Mouse (Mus musculus): Measurements from ENCODE around the gene Smpd4. TPM values are rescaled to one million over a fixed set of nuclear protein-coding genes. Genes with fewer than 3 reads are reported as not detected.

The Smpd4 gene
- polyA plus RNA-seq, 1 experiment from 2014 or later, result 67.9 TPM

DNA sequence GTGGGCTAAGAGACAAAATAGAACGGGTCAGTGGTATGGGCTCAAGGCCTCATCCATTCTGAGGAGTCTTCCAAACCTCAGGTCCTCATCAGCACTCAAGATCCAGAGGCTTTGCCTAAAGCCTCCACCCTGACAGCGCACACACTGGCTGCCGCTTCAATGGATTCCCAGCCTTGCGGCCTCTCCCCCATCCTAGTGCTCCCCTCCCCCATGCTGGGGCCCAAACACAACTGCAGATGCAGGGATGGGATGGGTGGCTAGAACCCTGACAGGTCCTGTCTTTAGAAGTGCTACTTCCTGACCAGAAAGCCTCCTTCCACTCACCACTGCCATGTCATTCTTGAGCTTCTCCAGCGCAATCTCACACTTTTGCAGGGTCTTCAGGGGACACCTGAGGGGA lies 34.4 kb downstream of the Smpd4 start:
- Histone ChIP-seq H3K27ac (replicated peaks; ENCODE audit: low read depth, low read length) (no peak overlapping the region), H3K36me3 (ENCODE audit: control insufficient read depth, insufficient read depth, low read length) (peaks cover 28% of the 10 kb centered on the region), H3K9ac (ENCODE audit: low read length) (no peak overlapping the region), H3K9me3 (ENCODE audit: control insufficient read depth, low read length) (no peaks in the 10 kb centered on the region), H3K4me3 (ENCODE audit: low read depth, low read length) (no peak overlapping the region), H3K4me1 (ENCODE audit: control insufficient read depth, insufficient read depth, low read length) (no peaks in the 10 kb centered on the region), H3K4me2 (ENCODE audit: low read depth, severe bottlenecking) (no peak overlapping the region), H3K27me3 (ENCODE audit: control insufficient read depth, insufficient read depth, low read length) (no peaks in the 10 kb centered on the region)
- WGBS, result 96% methylated on average over 5 of the region's 5 CpGs
- DNase-seq (ENCODE audit: low spot score) (no peak), ATAC-seq (ENCODE audit: insufficient number of reproducible peaks, low FRiP score, low TSS enrichment, low read depth) (no peak)

DNA sequence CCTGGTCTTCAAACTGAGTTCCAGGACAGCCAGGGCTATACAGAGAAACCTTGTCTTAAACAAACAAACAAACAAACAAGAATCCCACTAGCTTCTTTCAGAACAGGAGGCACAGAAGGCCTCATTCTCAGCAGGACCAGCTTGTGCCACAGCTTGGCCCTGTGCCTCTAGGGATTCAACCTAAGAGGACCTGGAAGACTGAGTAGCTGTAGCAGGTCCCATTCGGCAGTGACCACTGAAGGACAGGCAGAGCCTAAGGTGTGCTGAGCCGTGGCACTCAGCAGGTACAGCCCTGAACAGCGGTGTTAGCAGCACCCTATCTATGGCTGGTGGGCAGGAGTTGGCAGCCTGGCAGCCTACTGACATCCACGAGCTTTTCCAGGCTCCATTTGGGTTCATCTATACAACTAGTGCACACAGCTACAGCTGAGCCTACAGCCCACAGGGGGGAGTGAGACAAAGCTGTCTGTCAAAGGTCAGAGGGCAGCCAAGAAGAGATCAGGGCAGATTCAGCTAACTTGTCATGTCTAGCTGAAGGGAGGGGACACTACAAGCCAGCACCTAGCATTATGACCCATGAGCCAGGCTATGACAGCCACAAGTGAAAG lies 35.1 kb downstream of the Smpd4 start:
- Histone ChIP-seq H3K9ac (ENCODE audit: low read length) (no peak overlapping the region), H3K27me3 (ENCODE audit: control insufficient read depth, insufficient read depth, low read length) (no peaks in the 10 kb centered on the region), H3K4me1 (ENCODE audit: control insufficient read depth, insufficient read depth, low read length) (no peaks in the 10 kb centered on the region), H3K27ac (replicated peaks; ENCODE audit: low read depth, low read length) (no peak overlapping the region), H3K36me3 (ENCODE audit: control insufficient read depth, insufficient read depth, low read length) (peaks cover 28% of the 10 kb centered on the region), H3K4me3 (ENCODE audit: low read depth, low read length) (no peak overlapping the region), H3K4me2 (ENCODE audit: low read depth, severe bottlenecking) (no peak overlapping the region), H3K9me3 (ENCODE audit: control insufficient read depth, low read length) (no peaks in the 10 kb centered on the region)
- ATAC-seq (ENCODE audit: insufficient number of reproducible peaks, low FRiP score, low TSS enrichment, low read depth) (no peak), DNase-seq (ENCODE audit: low spot score) (no peak)
- 96% methylated on average over 4 of the region's 4 CpGs for WGBS

- Histone ChIP-seq H3K27ac (replicated peaks; ENCODE audit: low read depth, low read length) (no peak overlapping the region), H3K4me3 (ENCODE audit: low read depth, low read length) (no peak overlapping the region), H3K9me3 (ENCODE audit: control insufficient read depth, low read length) (no peaks in the 10 kb centered on the region), H3K4me1 (ENCODE audit: control insufficient read depth, insufficient read depth, low read length) (no peaks in the 10 kb centered on the region), H3K27me3 (ENCODE audit: control insufficient read depth, insufficient read depth, low read length) (no peaks in the 10 kb centered on the region), H3K36me3 (ENCODE audit: control insufficient read depth, insufficient read depth, low read length) (peaks cover 21% of the 10 kb centered on the region), H3K4me2 (ENCODE audit: low read depth, severe bottlenecking) (no peak overlapping the region), H3K9ac (ENCODE audit: low read length) (no peak overlapping the region)
- ATAC-seq (ENCODE audit: insufficient number of reproducible peaks, low FRiP score, low TSS enrichment, low read depth) (no peak), DNase-seq (ENCODE audit: low spot score) (no peak)
- WGBS, result 92% methylated on average over 5 of the region's 5 CpGs
Observed at GRCm38 (mm10) chr16:17656212-17656871, 37.2 kb downstream of the Smpd4 start.

DNA sequence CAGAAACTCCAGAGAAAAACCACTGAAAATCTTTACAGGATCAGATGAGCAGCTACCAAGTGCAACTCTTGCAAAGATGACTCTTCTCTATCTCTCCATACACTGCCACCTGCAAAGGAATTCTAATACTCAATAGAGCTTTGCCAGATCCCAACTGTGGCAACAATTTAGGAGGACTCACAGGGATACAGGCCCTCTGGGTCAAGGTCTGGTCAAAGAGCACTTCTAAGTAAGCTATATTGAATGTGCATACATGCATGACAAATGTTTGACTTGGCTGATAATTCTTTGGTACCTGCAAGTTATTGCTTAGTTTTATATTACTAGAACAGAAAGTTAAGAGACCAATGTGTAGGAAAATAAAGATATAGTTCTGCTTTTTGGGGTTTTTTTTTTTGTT lies 46.4 kb downstream of the Smpd4 start:
- DNase-seq (ENCODE audit: low spot score) (no peak), ATAC-seq (ENCODE audit: insufficient number of reproducible peaks, low FRiP score, low TSS enrichment, low read depth) (no peak)
- no peaks in the 10 kb centered on the region for H3K9me3 ChIP-seq (ENCODE audit: control insufficient read depth, low read length)
- no peak overlapping the region for H3K27ac ChIP-seq (replicated peaks; ENCODE audit: low read depth, low read length)
- H3K27me3 ChIP-seq (ENCODE audit: control insufficient read depth, insufficient read depth, low read length), result no peaks in the 10 kb centered on the region
- no peak overlapping the region for H3K4me2 ChIP-seq (ENCODE audit: low read depth, severe bottlenecking)
- H3K36me3 ChIP-seq (ENCODE audit: control insufficient read depth, insufficient read depth, low read length), result peaks cover 6% of the 10 kb centered on the region; the same call in 1 of the 2 replicates
- H3K4me1 ChIP-seq (ENCODE audit: control insufficient read depth, insufficient read depth, low read length), result no peaks in the 10 kb centered on the region
- H3K9ac ChIP-seq (ENCODE audit: low read length), result no peak overlapping the region
- H3K4me3 ChIP-seq (ENCODE audit: low read depth, low read length), result no peak overlapping the region

GRCm38 (mm10) chr16:17669886-17670285 lies 50.7 kb downstream of the Smpd4 start:
- Histone ChIP-seq H3K4me1 (ENCODE audit: control insufficient read depth, insufficient read depth, low read length) (no peaks in the 10 kb centered on the region), H3K27ac (replicated peaks; ENCODE audit: low read depth, low read length) (no peak overlapping the region), H3K9ac (ENCODE audit: low read length) (no peak overlapping the region), H3K27me3 (ENCODE audit: control insufficient read depth, insufficient read depth, low read length) (no peaks in the 10 kb centered on the region), H3K4me2 (ENCODE audit: low read depth, severe bottlenecking) (no peak overlapping the region), H3K9me3 (ENCODE audit: control insufficient read depth, low read length) (no peaks in the 10 kb centered on the region), H3K36me3 (ENCODE audit: control insufficient read depth, insufficient read depth, low read length) (peaks cover 10% of the 10 kb centered on the region), H3K4me3 (ENCODE audit: low read depth, low read length) (no peak overlapping the region)
- ATAC-seq (ENCODE audit: insufficient number of reproducible peaks, low FRiP score, low TSS enrichment, low read depth) (no peak), DNase-seq (ENCODE audit: low spot score) (no peak)

Other genes starting within 250 kb of the Smpd4 start
- gene Snap29, start 213.4 kb upstream of the Smpd4 start, polyA plus RNA-seq (2014; fragmentation: Nextera tagmentation; extraction: Ambion mirVana), result 5.9 and 7.0 TPM in 2 replicates
- 33.2 and 33.6 TPM in 2 replicates for gene Pi4ka, start 213.0 kb upstream of the Smpd4 start, polyA plus RNA-seq (2014; fragmentation: Nextera tagmentation; extraction: Ambion mirVana)
- gene Crkl, start 167.4 kb upstream of the Smpd4 start, polyA plus RNA-seq (2014; fragmentation: Nextera tagmentation; extraction: Ambion mirVana), result 90.4 and 95.2 TPM in 2 replicates
- gene Aifm3, start 129.7 kb upstream of the Smpd4 start, polyA plus RNA-seq (2014; fragmentation: Nextera tagmentation; extraction: Ambion mirVana), result 0.26 and 0.63 TPM in 2 replicates
- 76.1 and 92.9 TPM in 2 replicates for gene Lztr1, start 110.7 kb upstream of the Smpd4 start, polyA plus RNA-seq (2014; fragmentation: Nextera tagmentation; extraction: Ambion mirVana)
- gene Thap7, start 88.2 kb upstream of the Smpd4 start, polyA plus RNA-seq (2014; fragmentation: Nextera tagmentation; extraction: Ambion mirVana), result 49.1 and 58.7 TPM in 2 replicates
- gene Lrrc74b, start 58.1 kb upstream of the Smpd4 start, polyA plus RNA-seq (2014; fragmentation: Nextera tagmentation; extraction: Ambion mirVana), result 0.20 TPM in 1 of 2 replicates, not detected in the other
- 0.27 and 0.47 TPM in 2 replicates for gene P2rx6, start 57.5 kb upstream of the Smpd4 start, polyA plus RNA-seq (2014; fragmentation: Nextera tagmentation; extraction: Ambion mirVana)
- gene Slc7a4, start 36.1 kb upstream of the Smpd4 start, polyA plus RNA-seq (2014; fragmentation: Nextera tagmentation; extraction: Ambion mirVana), result 1.1 and 1.8 TPM in 2 replicates
- 5.7 TPM in 2 replicates for gene Ccdc74a, start 27.1 kb downstream of the Smpd4 start, polyA plus RNA-seq (2014; fragmentation: Nextera tagmentation; extraction: Ambion mirVana)
- 42.2 and 45.5 TPM in 2 replicates for gene Med15, start 113.5 kb downstream of the Smpd4 start, polyA plus RNA-seq (2014; fragmentation: Nextera tagmentation; extraction: Ambion mirVana)
- 68.2 and 68.7 TPM in 2 replicates for gene Klhl22, start 140.3 kb downstream of the Smpd4 start, polyA plus RNA-seq (2014; fragmentation: Nextera tagmentation; extraction: Ambion mirVana)
- 23.4 and 26.4 TPM in 2 replicates for gene Scarf2, start 177.9 kb downstream of the Smpd4 start, polyA plus RNA-seq (2014; fragmentation: Nextera tagmentation; extraction: Ambion mirVana)
- gene B830017H08Rik, start 213.8 kb downstream of the Smpd4 start, polyA plus RNA-seq (2014; fragmentation: Nextera tagmentation; extraction: Ambion mirVana), result 0.73 and 0.77 TPM in 2 replicates
- 3.0 and 3.2 TPM in 2 replicates for gene Car15, start 219.0 kb downstream of the Smpd4 start, polyA plus RNA-seq (2014; fragmentation: Nextera tagmentation; extraction: Ambion mirVana)